Mouse (Mus musculus) cerebellum, adult 11 months (tissue): ENCODE data around the gene Rnf41.

Experiments
- DNase-seq: peaks from one replicate; pipeline ENCODE4 v3.0.0; 2022

The Rnf41 gene

GRCm38 (mm10) chr10:128434681-128435080 lies 23.2 kb downstream of the Rnf41 start:
- DNase-seq = no peak

GRCm38 (mm10) chr10:128435186-128435823 lies 23.8 kb downstream of the Rnf41 start:
- DNase-seq = peak; percentile 68

GRCm38 (mm10) chr10:128435873-128436272 lies 24.4 kb downstream of the Rnf41 start:
- DNase-seq = no peak

GRCm38 (mm10) chr10:128436376-128436775 lies 24.9 kb downstream of the Rnf41 start:
- DNase-seq = peak; percentile 53

GRCm38 (mm10) chr10:128438675-128439279 lies 27.3 kb downstream of the Rnf41 start:
- no peak for DNase-seq

GRCm38 (mm10) chr10:128440407-128440806 lies 28.9 kb downstream of the Rnf41 start:
- DNase-seq = no peak

GRCm38 (mm10) chr10:128441324-128442119 lies 30.1 kb downstream of the Rnf41 start:
- no peak for DNase-seq

GRCm38 (mm10) chr10:128442718-128443117 lies 31.3 kb downstream of the Rnf41 start:
- no peak for DNase-seq

- DNase-seq = no peak
Observed at GRCm38 (mm10) chr10:128444354-128444753, 32.9 kb downstream of the Rnf41 start.

- DNase-seq = no peak
Observed at GRCm38 (mm10) chr10:128445407-128445806, 34.0 kb downstream of the Rnf41 start.

GRCm38 (mm10) chr10:128451014-128451413 lies 39.6 kb downstream of the Rnf41 start:
- DNase-seq = no peak

GRCm38 (mm10) chr10:128454471-128454870 lies 43.0 kb downstream of the Rnf41 start:
- no peak for DNase-seq

GRCm38 (mm10) chr10:128455280-128455679 lies 43.8 kb downstream of the Rnf41 start:
- DNase-seq = peak; percentile 70

GRCm38 (mm10) chr10:128457676-128458075 lies 46.2 kb downstream of the Rnf41 start:
- DNase-seq = no peak

GRCm38 (mm10) chr10:128458348-128458718 lies 46.9 kb downstream of the Rnf41 start:
- DNase-seq = peak; percentile 90

GRCm38 (mm10) chr10:128458719-128459408 lies 47.4 kb downstream of the Rnf41 start, which contains the start of gene Smarcc2:
Gene Smarcc2 (plus strand): TSS chr10:128459248.
- peak; percentile 85 for DNase-seq

GRCm38 (mm10) chr10:128459409-128460269 lies 48.2 kb downstream of the Rnf41 start:
- DNase-seq = peak; percentile 60

GRCm38 (mm10) chr10:128460270-128460630 lies 48.8 kb downstream of the Rnf41 start:
- DNase-seq = no peak

GRCm38 (mm10) chr10:128474366-128474765 lies 62.9 kb downstream of the Rnf41 start:
- DNase-seq = no peak

GRCm38 (mm10) chr10:128486370-128486769 lies 74.9 kb downstream of the Rnf41 start:
- DNase-seq = no peak

- peak; percentile 56 for DNase-seq
Observed at GRCm38 (mm10) chr10:128487861-128488712, 76.6 kb downstream of the Rnf41 start.
